Mouse (Mus musculus): Measurements from ENCODE around the gene Psmb9. TPM values are rescaled to one million over a fixed set of nuclear protein-coding genes. Genes with fewer than 3 reads are reported as not detected.
"Not testable (repeated sequence)": the region's sequence is repeated elsewhere in the genome, so short reads cannot be mapped to it uniquely, and the experiment has no call there.

The Psmb9 gene
- 0.73 and 1.1 TPM in 2 replicates for polyA plus RNA-seq (2015; fragmentation: Nextera tagmentation; extraction: Ambion mirVana)

GRCm38 (mm10) chr17:34187261-34187916 lies at the start of gene Psmb9, which contains the start of gene Tap1:
TSS of gene Psmb9 (minus strand) at chr17:34187764.
TSS of gene Tap1 (plus strand) at chr17:34187553.
- peaks cover 35% of the 10 kb centered on the region for H3K27me3 ChIP-seq

GRCm38 (mm10) chr17:34236691-34237090 lies 49.1 kb upstream of the Psmb9 start:
- no peaks in the 10 kb centered on the region for H3K9me3 ChIP-seq

More at GRCm38 (mm10) chr17:34187261-34187916, at the start of gene Psmb9, which contains the start of gene Tap1:
- Histone ChIP-seq H3K27ac (replicated peaks) (no peak within 1 kb of the TSS), H3K9ac (replicated peaks) (peak within 1 kb of the TSS; percentile 47), H3K4me2 (replicated peaks) (peak within 1 kb of the TSS; percentile 90), H3K9me3 (no peaks in the 10 kb centered on the region), H3K4me3 (peak within 1 kb of the TSS; percentile 49), H3K4me1 (peaks cover 16% of the 10 kb centered on the region), H3K36me3 (no peaks in the 10 kb centered on the region)
- under 1% methylated on average over 46 of the region's 46 CpGs for WGBS
- ATAC-seq (replicated peaks) = peak; percentile 96

GRCm38 (mm10) chr17:34234926-34235325 lies 47.4 kb upstream of the Psmb9 start:
- no peaks in the 10 kb centered on the region for H3K4me1 ChIP-seq
- H3K9ac ChIP-seq (replicated peaks) = no peak overlapping the region
- no peaks in the 10 kb centered on the region for H3K36me3 ChIP-seq
- no peak overlapping the region for H3K4me2 ChIP-seq (replicated peaks)
- H3K9me3 ChIP-seq = no peaks in the 10 kb centered on the region
- peak; percentile 60 for ATAC-seq (replicated peaks)
- WGBS = 49% methylated on average over 9 of the region's 9 CpGs
- no peak overlapping the region for H3K4me3 ChIP-seq
- no peaks in the 10 kb centered on the region for H3K27me3 ChIP-seq
- H3K27ac ChIP-seq (replicated peaks) = no peak overlapping the region

More at GRCm38 (mm10) chr17:34236691-34237090, 49.1 kb upstream of the Psmb9 start:
- no peak overlapping the region for H3K4me3 ChIP-seq
- H3K36me3 ChIP-seq = no peaks in the 10 kb centered on the region
- no peaks in the 10 kb centered on the region for H3K4me1 ChIP-seq
- 82% methylated on average over 5 of the region's 5 CpGs for WGBS
- no peaks in the 10 kb centered on the region for H3K27me3 ChIP-seq
- no peak overlapping the region for H3K27ac ChIP-seq (replicated peaks)
- ATAC-seq (replicated peaks) = no peak
- H3K9ac ChIP-seq (replicated peaks) = no peak overlapping the region
- no peak overlapping the region for H3K4me2 ChIP-seq (replicated peaks)

- H3K4me2 ChIP-seq (replicated peaks); H3K27me3 ChIP-seq; H3K4me1 ChIP-seq; ATAC-seq (replicated peaks); H3K27ac ChIP-seq (replicated peaks); H3K9ac ChIP-seq (replicated peaks); H3K36me3 ChIP-seq; H3K4me3 ChIP-seq; H3K9me3 ChIP-seq: not testable (repeated sequence)
- WGBS = 95% methylated on average over 7 of the region's 7 CpGs
These were observed 44.5 kb upstream of the Psmb9 start for GRCm38 (mm10) chr17:34232021-34232420.

- not testable (repeated sequence) for H3K27me3 ChIP-seq; H3K36me3 ChIP-seq; H3K4me2 ChIP-seq (replicated peaks); H3K27ac ChIP-seq (replicated peaks); H3K4me3 ChIP-seq; H3K9me3 ChIP-seq; H3K4me1 ChIP-seq; H3K9ac ChIP-seq (replicated peaks); ATAC-seq (replicated peaks)
- 94% methylated on average over 7 of the region's 9 CpGs for WGBS
These were observed 43.4 kb upstream of the Psmb9 start for GRCm38 (mm10) chr17:34230971-34231370.

GRCm38 (mm10) chr17:34225911-34226310 lies 38.3 kb upstream of the Psmb9 start:
- H3K27me3 ChIP-seq; H3K4me1 ChIP-seq; H3K4me3 ChIP-seq; ATAC-seq (replicated peaks); H3K36me3 ChIP-seq; H3K9ac ChIP-seq (replicated peaks); H3K9me3 ChIP-seq; H3K27ac ChIP-seq (replicated peaks); H3K4me2 ChIP-seq (replicated peaks): not testable (repeated sequence)
- 96% methylated on average over 17 of the region's 23 CpGs for WGBS

GRCm38 (mm10) chr17:34225426-34225825 lies 37.9 kb upstream of the Psmb9 start:
- WGBS = 96% methylated on average over 8 of the region's 8 CpGs
- Histone ChIP-seq H3K4me2 (replicated peaks) (no peak overlapping the region), H3K4me3 (no peak overlapping the region), H3K27ac (replicated peaks) (no peak overlapping the region), H3K36me3 (no peaks in the 10 kb centered on the region), H3K9me3 (no peaks in the 10 kb centered on the region), H3K4me1 (no peaks in the 10 kb centered on the region), H3K27me3 (no peaks in the 10 kb centered on the region), H3K9ac (replicated peaks) (no peak overlapping the region)
- no peak for ATAC-seq (replicated peaks)

GRCm38 (mm10) chr17:34224816-34225215 lies 37.3 kb upstream of the Psmb9 start:
- H3K27ac ChIP-seq (replicated peaks) = no peak overlapping the region
- H3K4me2 ChIP-seq (replicated peaks) = no peak overlapping the region
- H3K9me3 ChIP-seq = no peaks in the 10 kb centered on the region
- no peak overlapping the region for H3K4me3 ChIP-seq
- no peaks in the 10 kb centered on the region for H3K27me3 ChIP-seq
- no peaks in the 10 kb centered on the region for H3K4me1 ChIP-seq
- H3K9ac ChIP-seq (replicated peaks) = no peak overlapping the region
- H3K36me3 ChIP-seq = no peaks in the 10 kb centered on the region
- no peak for ATAC-seq (replicated peaks)
- WGBS = 94% methylated on average over 3 of the region's 3 CpGs

- H3K27ac ChIP-seq (replicated peaks); H3K9ac ChIP-seq (replicated peaks); H3K27me3 ChIP-seq; H3K4me3 ChIP-seq; H3K9me3 ChIP-seq; H3K36me3 ChIP-seq; H3K4me1 ChIP-seq; H3K4me2 ChIP-seq (replicated peaks); ATAC-seq (replicated peaks): not testable (repeated sequence)
- WGBS = 93% methylated on average over 8 of the region's 16 CpGs
These were observed 32.8 kb upstream of the Psmb9 start for GRCm38 (mm10) chr17:34220401-34220800.

- ATAC-seq (replicated peaks); H3K4me1 ChIP-seq; H3K36me3 ChIP-seq; H3K4me2 ChIP-seq (replicated peaks); H3K9ac ChIP-seq (replicated peaks); H3K9me3 ChIP-seq; H3K27ac ChIP-seq (replicated peaks); H3K27me3 ChIP-seq; H3K4me3 ChIP-seq: not testable (repeated sequence)
- WGBS = 97% methylated on average over 4 of the region's 7 CpGs
These were observed 32.2 kb upstream of the Psmb9 start for GRCm38 (mm10) chr17:34219801-34220200.

GRCm38 (mm10) chr17:34219096-34219495 lies 31.5 kb upstream of the Psmb9 start:
- not testable (repeated sequence) for H3K4me2 ChIP-seq (replicated peaks); H3K9me3 ChIP-seq; H3K27ac ChIP-seq (replicated peaks); H3K4me1 ChIP-seq; ATAC-seq (replicated peaks); H3K4me3 ChIP-seq; H3K9ac ChIP-seq (replicated peaks); H3K36me3 ChIP-seq
- H3K27me3 ChIP-seq = peaks cover 12% of the 10 kb centered on the region; the same call in 1 of the 2 replicates
- WGBS = 89% methylated on average over 9 of the region's 11 CpGs

- H3K27ac ChIP-seq (replicated peaks) = no peak overlapping the region
- no peak overlapping the region for H3K4me3 ChIP-seq
- no peak overlapping the region for H3K9ac ChIP-seq (replicated peaks)
- peaks cover 12% of the 10 kb centered on the region; the same call in 1 of the 2 replicates for H3K27me3 ChIP-seq
- no peaks in the 10 kb centered on the region for H3K4me1 ChIP-seq
- WGBS = 63% methylated on average over 11 of the region's 11 CpGs
- H3K36me3 ChIP-seq = no peaks in the 10 kb centered on the region
- ATAC-seq (replicated peaks) = no peak
- no peaks in the 10 kb centered on the region for H3K9me3 ChIP-seq
- no peak overlapping the region for H3K4me2 ChIP-seq (replicated peaks)
These were observed 31.1 kb upstream of the Psmb9 start for GRCm38 (mm10) chr17:34218675-34219074.

GRCm38 (mm10) chr17:34217986-34218385 lies 30.4 kb upstream of the Psmb9 start:
- no peak overlapping the region for H3K4me2 ChIP-seq (replicated peaks)
- ATAC-seq (replicated peaks) = no peak
- no peak overlapping the region for H3K9ac ChIP-seq (replicated peaks)
- H3K27me3 ChIP-seq = peaks cover 14% of the 10 kb centered on the region
- no peak overlapping the region for H3K4me3 ChIP-seq
- no peaks in the 10 kb centered on the region for H3K36me3 ChIP-seq
- 89% methylated on average over 5 of the region's 5 CpGs for WGBS
- H3K4me1 ChIP-seq = no peaks in the 10 kb centered on the region
- H3K9me3 ChIP-seq = no peaks in the 10 kb centered on the region
- H3K27ac ChIP-seq (replicated peaks) = no peak overlapping the region
